25 mouse cellular contexts compared by ENCODE assay signal in genomic region chr4:120264105-120264504, GRCm38 (mm10). TPM values are rescaled to one million over a fixed set of nuclear protein-coding genes. Genes with fewer than 3 reads are reported as not detected.
DNase-seq lines count a peak whose midpoint lies in the region; ATAC-seq and TF ChIP-seq lines count a peak whose summit lies in the region.
"Had no signal": no experiment of that assay in that cellular context is flagged by ENCODE, and none has a peak within 500 bp of the region (broad histone marks: within the 10 kb centered on the region; RNA-seq: fewer than 3 reads in every experiment).

No protein-coding gene starts in this region.

- H3K9ac ChIP-seq in midbrain, embryonic 12.5 days (replicated peaks), result no peak overlapping the region
- H3K9ac ChIP-seq in midbrain, embryonic 15.5 days, result no peak overlapping the region
- H3K9ac ChIP-seq in embryonic facial prominence, embryonic 12.5 days, result 0 out of 2 replicates have a peak overlapping the region, but pooled peaks have one; percentile 17
- no peak overlapping the region for H3K9ac ChIP-seq in embryonic facial prominence, embryonic 15.5 days
- H3K9ac ChIP-seq: limb, embryonic 12.5 days; liver, postnatal 0 days; stomach, embryonic 15.5 days had no signal

- no peak for ATAC-seq in midbrain, embryonic 12.5 days (ENCODE audit: low FRiP score, low read depth)
- no peak for ATAC-seq in midbrain, embryonic 15.5 days (replicated peaks)
- no peak for ATAC-seq in embryonic facial prominence, embryonic 12.5 days (ENCODE audit: insufficient number of reproducible peaks, insufficient read depth, low FRiP score, low TSS enrichment)
- ATAC-seq in embryonic facial prominence, embryonic 15.5 days (ENCODE audit: insufficient number of reproducible peaks, low FRiP score, low TSS enrichment, low read depth), result peak; percentile 51; the same call in 1 of the 2 replicates
- ATAC-seq: intestine, embryonic 16.5 days; liver, postnatal 0 days had no signal

- no peaks in the 10 kb centered on the region for H3K36me3 ChIP-seq in midbrain, embryonic 12.5 days
- H3K36me3 ChIP-seq in midbrain, embryonic 15.5 days (replicated peaks), result no peaks in the 10 kb centered on the region
- H3K36me3 ChIP-seq in embryonic facial prominence, embryonic 12.5 days, result no peaks in the 10 kb centered on the region
- H3K36me3 ChIP-seq in embryonic facial prominence, embryonic 15.5 days, result no peaks in the 10 kb centered on the region
- no peaks in the 10 kb centered on the region for H3K36me3 ChIP-seq in myocyte (ENCODE audit: control insufficient read depth, insufficient read depth)
- H3K36me3 ChIP-seq: limb, embryonic 12.5 days; stomach, embryonic 15.5 days had no signal

- no peaks in the 10 kb centered on the region for H3K9me3 ChIP-seq in midbrain, embryonic 12.5 days
- no peaks in the 10 kb centered on the region for H3K9me3 ChIP-seq in midbrain, embryonic 15.5 days
- H3K9me3 ChIP-seq in embryonic facial prominence, embryonic 12.5 days, result no peaks in the 10 kb centered on the region
- H3K9me3 ChIP-seq in embryonic facial prominence, embryonic 15.5 days (replicated peaks), result no peaks in the 10 kb centered on the region
- H3K9me3 ChIP-seq: limb, embryonic 12.5 days; stomach, embryonic 15.5 days had no signal

- no peak overlapping the region for H3ac ChIP-seq in myocyte (ENCODE audit: control insufficient read depth, insufficient read length)

- H3K79me2 ChIP-seq in myocyte (ENCODE audit: control insufficient read depth, insufficient read depth), result no peaks in the 10 kb centered on the region

- DNase-seq in spleen, postnatal 4 days (ENCODE audit: low spot score in 2 of 2), result no peak
- DNase-seq in adrenal gland, postnatal 10 days, result no peak
- DNase-seq: adrenal gland, adult 8-10 months; cerebellum, adult 18-20 months; cerebellum, postnatal 36 days; gastrocnemius, postnatal 14 days; heart, adult 11 months; kidney, adult 9 months; kidney, postnatal 14 days; liver, postnatal 0 days; lung, postnatal 10 days; right cerebral cortex, adult 18-20 months; right cerebral cortex, postnatal 4 days; thymus, postnatal 25 days had no signal

- peaks cover 84% of the 10 kb centered on the region for H3K27me3 ChIP-seq in midbrain, embryonic 12.5 days
- peaks cover 22% of the 10 kb centered on the region for H3K27me3 ChIP-seq in midbrain, embryonic 15.5 days (replicated peaks)
- H3K27me3 ChIP-seq in embryonic facial prominence, embryonic 12.5 days, result peaks cover 67% of the 10 kb centered on the region
- H3K27me3 ChIP-seq in embryonic facial prominence, embryonic 15.5 days, result peaks cover 56% of the 10 kb centered on the region
- H3K27me3 ChIP-seq in myocyte (ENCODE audit: control insufficient read depth, insufficient read depth, insufficient read length), result no peaks in the 10 kb centered on the region

- 66% methylated on average over 3 of the region's 3 CpGs for WGBS in midbrain, embryonic 12.5 days
- WGBS in midbrain, embryonic 15.5 days, result 70% methylated on average over 3 of the region's 3 CpGs
- 47% methylated on average over 3 of the region's 3 CpGs for WGBS in embryonic facial prominence, embryonic 12.5 days
- 31% methylated on average over 3 of the region's 3 CpGs for WGBS in embryonic facial prominence, embryonic 15.5 days

- H3K4me3 ChIP-seq in midbrain, embryonic 12.5 days, result no peak overlapping the region
- H3K4me3 ChIP-seq in midbrain, embryonic 15.5 days, result no peak overlapping the region
- H3K4me3 ChIP-seq in embryonic facial prominence, embryonic 12.5 days, result no peak overlapping the region
- no peak overlapping the region for H3K4me3 ChIP-seq in embryonic facial prominence, embryonic 15.5 days (replicated peaks)
- H3K4me3 ChIP-seq in myocyte, result no peak overlapping the region
- H3K4me3 ChIP-seq: limb, embryonic 12.5 days; stomach, embryonic 15.5 days had no signal

- no peak for TF ChIP-seq POLR2A in myocyte (IDR thresholded peaks at IDR 0.05; ENCODE audit: insufficient read length, low read depth)

- no peak overlapping the region for H3K4me2 ChIP-seq in midbrain, embryonic 12.5 days (replicated peaks)
- H3K4me2 ChIP-seq in midbrain, embryonic 15.5 days, result no peak overlapping the region
- no peak overlapping the region for H3K4me2 ChIP-seq in embryonic facial prominence, embryonic 12.5 days (replicated peaks)
- H3K4me2 ChIP-seq in embryonic facial prominence, embryonic 15.5 days (replicated peaks), result no peak overlapping the region
- H3K4me2 ChIP-seq in myocyte (ENCODE audit: low read depth), result no peak overlapping the region
- H3K4me2 ChIP-seq: heart, embryonic 11.5 days; liver, embryonic 11.5 days; stomach, embryonic 15.5 days had no signal

- peaks cover 64% of the 10 kb centered on the region for H3K4me1 ChIP-seq in midbrain, embryonic 12.5 days
- peaks cover 66% of the 10 kb centered on the region for H3K4me1 ChIP-seq in midbrain, embryonic 15.5 days
- H3K4me1 ChIP-seq in embryonic facial prominence, embryonic 12.5 days, result peaks cover 40% of the 10 kb centered on the region
- peaks cover 62% of the 10 kb centered on the region for H3K4me1 ChIP-seq in embryonic facial prominence, embryonic 15.5 days

- H3K27ac ChIP-seq in midbrain, embryonic 12.5 days (replicated peaks), result peak overlapping the region; percentile 46; the same call in 1 of the 2 replicates
- no peak overlapping the region for H3K27ac ChIP-seq in midbrain, embryonic 15.5 days
- H3K27ac ChIP-seq in embryonic facial prominence, embryonic 12.5 days, result no peak overlapping the region
- peak overlapping the region; percentile 52; the same call in 1 of the 2 replicates for H3K27ac ChIP-seq in embryonic facial prominence, embryonic 15.5 days (replicated peaks)
- H3K27ac ChIP-seq: limb, embryonic 12.5 days; stomach, embryonic 15.5 days had no signal

TF ChIP-seq in myocyte, 11 proteins besides CTCF, POLR2A, EP300 and RAD21:
- TF ChIP-seq USF1 (IDR thresholded peaks at IDR 0.05; ENCODE audit: low read depth) (no peak), MYOD1 (IDR thresholded peaks at IDR 0.05; ENCODE audit: control insufficient read depth in 1 of 3, insufficient read length in 2 of 3, low read depth in 2 of 3) (no peak), POLR2AphosphoS2 (IDR thresholded peaks at IDR 0.05; ENCODE audit: insufficient read length, low read depth) (peak; percentile 3)

RNA-seq across cellular contexts. Expression of gene Foxo6, which starts 23.0 kb away (rescaled TPM):
- polyA plus RNA-seq in midbrain, embryonic 12.5 days (2016; fragmentation: Nextera tagmentation; extraction: Ambion mirVana), result 0.15 and 0.25 TPM in 2 replicates
- 1.2 and 1.3 TPM in 2 replicates for polyA plus RNA-seq in midbrain, embryonic 15.5 days (2015; fragmentation: Nextera tagmentation; extraction: Ambion mirVana)
- polyA plus RNA-seq in embryonic facial prominence, embryonic 12.5 days (2016; fragmentation: Nextera tagmentation; extraction: Ambion mirVana), result 0.46 and 0.47 TPM in 2 replicates
- 0.95 and 1.0 TPM in 2 replicates for polyA plus RNA-seq in embryonic facial prominence, embryonic 15.5 days (2015; fragmentation: Nextera tagmentation; extraction: Ambion mirVana)
- polyA plus RNA-seq in myocyte (2012; fragmentation: generic; extraction: Trizol), result 24.9 TPM
- total RNA-seq in adrenal gland, postnatal 10 days (2021), result 1 to 10 TPM; 1.4 to 3.7 TPM
- total RNA-seq: hematopoietic stem cell, adult 5-6 weeks had no signal
- polyA plus RNA-seq: liver, postnatal 0 days had no signal

Comparison
In these comparisons a context has a peak if more than half of its experiments do, and no peak if none do; other contexts are left out.
1. H3K27ac ChIP-seq: peak in midbrain, embryonic 12.5 days (single experiment) and embryonic facial prominence, embryonic 15.5 days (single experiment); none in midbrain, embryonic 15.5 days (single experiment) and embryonic facial prominence, embryonic 12.5 days (single experiment).
2. RNA of gene Foxo6, which starts 23.0 kb away (polyA plus RNA-seq): 24.9 TPM in myocyte (single experiment); 1.2 to 1.3 TPM in midbrain, embryonic 15.5 days, 0.95 to 1.0 TPM in embryonic facial prominence, embryonic 15.5 days, 0.46 to 0.47 TPM in embryonic facial prominence, embryonic 12.5 days and 0.15 to 0.25 TPM in midbrain, embryonic 12.5 days; every median in the first group is over 10 times any median in the second.